Mouse (Mus musculus) lung, postnatal 10 days (tissue): ENCODE measurements around the gene Acod1.

Experiments
- DNase-seq: peaks from one replicate; pipeline ENCODE4 v3.0.0; 2021

The Acod1 gene

DNA sequence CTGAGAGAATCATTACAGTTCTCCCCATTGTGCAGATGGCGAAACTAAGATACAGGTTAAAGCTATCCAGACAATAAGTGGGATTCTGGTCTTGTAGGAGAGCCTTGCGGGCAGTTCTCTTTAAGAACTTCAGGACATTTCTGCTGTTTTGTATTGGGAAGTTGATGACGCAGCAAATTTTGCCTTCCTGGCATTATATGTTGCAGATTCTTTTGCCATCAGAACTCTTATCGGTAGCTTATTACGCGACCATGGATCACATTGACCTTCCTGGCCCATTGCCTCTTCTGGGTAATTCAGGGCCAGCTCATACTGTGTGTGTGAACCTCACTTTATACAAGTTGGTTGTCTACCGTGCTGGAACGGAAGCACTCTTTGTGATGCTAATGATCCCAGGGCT lies 27.0 kb downstream of the Acod1 start:
- DNase-seq: no peak

DNA sequence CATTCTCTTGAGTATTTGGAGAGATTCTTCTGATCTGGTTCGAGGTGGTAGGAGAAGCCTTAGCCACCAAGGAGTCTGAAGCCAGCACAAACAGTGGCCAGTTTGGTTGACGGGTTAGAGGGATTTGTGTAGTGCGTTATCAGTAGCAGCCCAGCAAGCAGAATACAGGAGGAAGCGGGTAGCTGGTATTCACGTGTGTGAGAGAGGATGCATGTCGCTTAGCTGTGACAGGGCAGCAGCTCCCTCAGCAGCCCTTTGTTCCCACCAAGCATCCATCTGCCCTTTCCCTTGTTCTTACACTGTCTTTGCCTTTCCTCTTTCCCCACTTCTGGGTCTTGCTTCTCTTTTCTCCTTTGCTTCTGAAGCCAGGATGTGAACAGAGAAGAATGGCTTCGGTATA lies 28.4 kb downstream of the Acod1 start:
- no peak for DNase-seq

DNA sequence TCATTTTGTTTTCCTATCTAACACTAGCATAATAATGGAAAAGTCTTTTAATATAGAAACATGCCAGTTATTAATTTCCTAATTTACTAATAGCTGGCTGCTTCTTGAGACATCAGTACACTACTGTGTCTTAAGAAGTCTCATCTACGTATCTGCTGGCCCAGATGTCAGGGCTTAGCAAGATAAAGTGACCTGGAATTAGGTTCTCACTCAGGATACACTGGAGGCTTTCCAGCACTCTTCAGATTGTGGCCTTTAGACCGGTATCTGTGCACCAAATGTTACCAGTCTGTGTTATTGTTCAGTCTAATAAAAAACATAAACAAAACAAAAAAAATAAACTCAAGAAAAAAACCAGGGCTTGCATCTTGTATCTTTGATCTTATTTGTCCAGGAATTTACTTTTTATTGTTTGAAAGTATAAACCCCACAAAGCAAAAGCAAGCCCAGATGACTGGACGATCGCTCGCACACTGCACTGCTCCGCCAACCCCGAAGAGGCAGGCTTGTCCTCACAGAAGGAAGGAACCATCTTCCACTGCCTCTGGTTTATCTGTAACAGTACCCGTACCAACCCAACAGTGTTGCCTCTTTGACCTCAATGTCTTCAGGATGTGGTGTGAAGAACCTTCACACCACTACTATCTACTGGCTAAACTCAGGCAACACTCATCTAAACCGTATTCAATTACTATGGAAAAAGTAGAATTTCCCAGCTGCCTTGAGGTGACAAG lies 30.7 kb downstream of the Acod1 start:
- no peak for DNase-seq

DNA sequence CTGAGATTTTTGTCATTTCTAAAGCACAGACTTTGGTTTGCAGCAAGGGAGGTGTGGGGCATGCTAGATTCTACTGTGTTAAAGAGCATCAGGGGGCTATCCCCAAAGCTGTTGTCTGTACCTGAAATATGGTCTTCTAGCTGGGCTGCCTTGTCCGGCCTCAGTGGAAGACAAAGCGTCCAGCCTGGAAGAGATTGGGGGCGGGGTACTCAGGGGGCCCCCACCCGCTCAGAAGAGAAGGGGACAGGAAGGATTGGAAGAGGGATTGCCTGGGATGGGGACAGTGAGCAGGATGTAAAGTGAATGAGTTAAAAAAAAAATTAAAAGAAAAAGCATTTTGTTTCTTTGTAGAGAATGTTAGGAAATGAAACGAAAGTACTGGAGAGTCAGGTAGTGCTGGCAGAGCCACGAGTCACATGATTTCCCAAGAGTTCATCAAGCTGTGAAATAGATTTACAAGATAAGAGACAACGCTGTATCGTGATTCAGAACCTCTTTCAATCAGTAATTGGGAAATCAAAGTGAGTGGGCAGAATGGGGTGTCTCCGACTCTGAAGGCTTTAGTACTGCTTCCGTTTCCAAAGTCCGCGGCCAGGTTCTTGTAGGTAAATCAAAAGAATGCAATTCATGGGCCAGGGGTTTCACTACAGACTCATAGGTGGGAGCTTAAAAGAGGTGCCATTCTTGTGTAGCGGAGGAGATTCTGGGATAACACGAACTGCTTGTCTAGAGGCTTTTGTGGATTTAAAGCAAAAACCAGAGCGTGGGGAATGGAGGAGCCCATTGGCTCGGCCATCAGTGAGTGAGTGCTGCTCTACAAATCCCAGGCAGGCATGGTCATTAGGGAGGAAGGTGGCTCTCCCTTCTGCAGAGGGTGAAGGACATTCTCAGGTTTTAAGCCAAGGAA lies 31.5 kb downstream of the Acod1 start:
- DNase-seq: no peak

- no peak for DNase-seq
Observed at GRCm38 (mm10) chr14:103079209-103079977, 32.6 kb downstream of the Acod1 start.

DNA sequence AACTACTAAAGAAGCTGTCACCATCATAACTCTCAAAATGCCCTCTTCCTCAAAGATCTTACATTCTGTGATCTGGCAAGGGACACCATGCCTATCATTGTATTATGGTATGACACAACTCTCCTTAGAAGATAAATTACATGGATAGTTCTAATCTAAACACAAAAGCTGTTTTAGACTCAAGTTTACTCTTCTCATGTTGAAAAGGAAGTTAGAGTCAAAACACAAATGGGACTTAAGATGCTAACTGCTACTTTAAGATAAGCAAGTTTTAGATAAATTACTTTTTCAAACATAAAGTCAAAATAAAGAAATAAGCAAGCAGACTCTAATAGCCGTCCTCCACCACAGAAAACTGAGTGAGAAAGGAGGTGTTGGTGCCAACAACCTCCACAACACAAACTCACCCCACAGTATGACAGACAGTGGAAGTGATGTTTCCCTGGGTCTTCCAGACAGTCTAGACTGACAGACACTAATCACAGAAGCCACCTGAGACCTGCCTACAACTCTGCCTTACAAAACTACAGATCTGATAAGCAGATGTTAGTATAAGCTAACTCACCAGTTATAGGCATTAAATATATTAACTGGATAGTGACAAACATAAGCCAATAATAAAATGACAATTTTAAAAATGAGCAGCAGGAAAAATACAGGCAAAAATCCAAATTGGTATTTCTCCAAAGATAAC lies 39.2 kb downstream of the Acod1 start:
- no peak for DNase-seq

- DNase-seq: no peak
Observed at GRCm38 (mm10) chr14:103086671-103087324, 40.0 kb downstream of the Acod1 start.

DNA sequence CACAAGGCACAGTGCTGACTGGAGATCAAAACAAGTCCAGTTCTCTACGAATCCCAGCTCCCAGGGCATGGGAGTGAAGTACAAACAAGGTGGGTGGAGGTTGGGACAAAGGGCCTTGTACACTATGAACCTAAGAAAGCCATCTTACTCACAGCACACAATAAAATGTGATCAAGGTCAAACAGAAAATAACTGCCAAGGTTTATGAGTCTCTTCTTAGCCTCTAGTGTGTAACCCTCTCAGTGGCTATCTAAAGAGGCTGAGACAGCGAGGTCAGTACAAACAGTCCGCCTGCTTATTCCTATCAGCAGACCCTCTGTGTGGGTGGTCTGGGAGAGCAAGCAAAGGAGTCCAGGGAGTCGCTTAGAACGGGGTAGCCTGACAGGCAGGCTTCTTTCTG lies 41.1 kb downstream of the Acod1 start:
- DNase-seq: no peak

GRCm38 (mm10) chr14:103088624-103089023 lies 41.8 kb downstream of the Acod1 start:
- peak; percentile 77 for DNase-seq

GRCm38 (mm10) chr14:103093236-103093635 lies 46.5 kb downstream of the Acod1 start:
- DNase-seq: no peak

DNA sequence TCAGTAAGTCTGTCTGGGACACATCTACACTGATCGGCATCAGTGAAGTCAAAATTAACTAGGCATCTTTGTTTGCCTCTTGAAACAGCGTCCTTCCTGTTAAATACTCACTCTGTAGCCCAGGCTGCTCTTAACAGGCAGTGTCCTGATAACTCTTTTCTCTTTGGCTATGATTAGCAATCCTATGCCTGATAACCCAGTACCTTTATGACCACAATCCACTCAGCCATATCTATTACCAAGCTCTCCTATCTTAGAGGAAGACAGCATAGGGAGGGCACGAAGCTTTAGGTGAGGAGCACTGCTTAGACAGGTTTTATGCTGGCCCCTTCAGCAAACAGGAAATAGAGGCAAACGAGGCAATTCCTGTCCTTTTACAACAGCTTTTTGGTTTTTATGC lies 46.9 kb downstream of the Acod1 start:
- no peak for DNase-seq

DNA sequence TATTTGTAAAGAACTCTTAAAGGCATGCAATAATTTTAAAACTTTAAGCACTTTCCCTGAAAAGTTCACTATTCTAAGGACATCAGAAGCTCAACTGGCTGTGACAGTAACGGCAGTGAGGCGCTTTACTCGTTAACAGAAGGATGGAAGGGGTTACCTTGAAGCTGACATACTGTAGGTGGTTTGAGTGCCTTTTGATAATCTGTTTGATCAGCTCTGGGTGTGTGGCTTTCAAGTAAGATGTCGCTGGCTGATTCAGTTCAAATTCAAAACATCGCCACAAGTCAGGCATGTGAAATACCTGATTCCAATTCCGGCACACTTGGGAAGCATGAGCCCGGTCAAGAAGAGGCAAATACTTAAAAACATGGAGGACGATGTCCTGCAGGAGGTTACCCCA lies 48.3 kb downstream of the Acod1 start:
- no peak for DNase-seq

GRCm38 (mm10) chr14:103095826-103096225 lies 49.0 kb downstream of the Acod1 start:
- no peak for DNase-seq

- DNase-seq: peak; percentile 45
Observed at GRCm38 (mm10) chr14:103096621-103097020, 49.8 kb downstream of the Acod1 start.

GRCm38 (mm10) chr14:103098213-103098586 lies 51.4 kb downstream of the Acod1 start:
- no peak for DNase-seq

- peak; percentile 92 for DNase-seq
Observed at GRCm38 (mm10) chr14:103098587-103099235, 51.9 kb downstream of the Acod1 start.

DNA sequence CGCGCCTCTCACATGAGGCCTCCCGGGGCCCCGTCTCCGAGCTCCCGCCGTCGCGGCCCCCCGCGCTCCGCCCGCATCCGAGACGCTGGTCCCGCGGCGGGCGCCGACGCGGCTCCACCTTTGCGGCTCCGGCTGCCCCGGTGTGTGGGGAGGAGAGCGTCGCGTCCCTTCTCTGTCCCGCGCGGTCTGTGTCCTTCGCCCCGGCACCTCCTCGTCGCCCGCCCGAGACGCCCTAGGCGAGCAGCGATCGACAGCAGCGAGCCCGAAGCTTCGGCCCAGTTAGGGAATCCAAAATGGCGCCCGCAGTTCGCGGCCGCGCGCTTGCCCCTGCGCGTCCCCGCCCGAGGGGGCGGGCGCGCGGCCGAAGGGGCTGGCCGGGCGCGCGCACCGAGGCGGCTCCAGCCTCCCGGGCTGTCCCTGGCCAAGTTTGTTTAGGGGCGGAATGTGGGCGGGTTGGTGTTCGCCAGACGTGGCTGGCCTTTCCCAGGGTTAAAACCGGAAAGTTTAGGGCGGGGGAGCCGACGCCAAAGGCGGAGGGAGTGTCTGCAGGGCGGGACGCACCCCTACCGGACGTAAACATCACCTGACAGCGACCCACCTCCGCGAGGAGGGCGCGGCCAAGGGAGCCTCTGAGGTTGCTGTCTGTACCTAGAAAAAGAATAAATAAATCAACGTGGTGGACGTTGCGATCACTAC lies 52.6 kb downstream of the Acod1 start, which contains the start of gene Fbxl3:
Gene Fbxl3 (minus strand): TSS at position 329 of the 696 bp plus-strand sequence.
- peak; percentile 97 for DNase-seq

DNA sequence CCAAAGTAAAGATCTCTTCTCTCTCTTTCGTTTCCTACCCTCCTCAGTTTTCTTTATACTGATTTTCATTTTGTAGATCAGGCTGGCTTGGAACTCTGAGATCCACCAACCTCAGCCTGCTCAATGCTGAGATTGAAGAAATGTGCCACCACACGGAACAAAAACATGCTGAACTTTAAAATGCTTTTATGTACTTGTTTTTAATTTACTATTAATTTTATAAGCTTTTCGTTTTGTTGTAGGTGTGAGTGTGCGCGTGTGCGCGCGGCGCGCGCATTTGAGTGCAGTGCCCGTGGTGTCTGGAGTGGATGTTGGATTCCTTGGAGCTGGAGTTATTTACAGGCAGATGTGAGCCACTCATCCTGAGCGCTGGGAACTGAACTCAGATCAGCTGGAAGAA lies 53.5 kb downstream of the Acod1 start:
- DNase-seq: no peak

- DNase-seq: no peak
Observed at GRCm38 (mm10) chr14:103101171-103101570, 54.4 kb downstream of the Acod1 start.

DNA sequence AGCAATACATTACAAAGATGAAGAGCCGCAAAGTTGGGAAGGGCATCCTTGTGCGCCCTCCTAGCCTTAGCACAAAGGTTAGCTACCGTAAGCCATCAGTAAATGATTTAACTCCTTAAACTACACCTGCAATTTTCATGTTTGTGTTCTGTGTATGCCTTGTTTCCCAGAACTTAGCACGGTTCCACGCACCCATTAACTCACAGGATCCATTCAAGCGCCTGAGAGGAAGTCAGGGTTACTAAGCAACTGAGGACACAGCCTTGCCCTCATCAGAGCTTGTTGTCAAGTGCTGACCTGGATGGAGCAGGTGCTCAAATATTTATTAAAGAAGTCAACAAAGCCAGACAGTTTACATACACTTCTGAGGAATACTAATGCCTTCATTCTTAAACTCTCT lies 55.5 kb downstream of the Acod1 start:
- no peak for DNase-seq
